Mouse (Mus musculus): Measurements from ENCODE around the gene Mlip.
"Not testable (repeated sequence)": the region's sequence is repeated elsewhere in the genome, so short reads cannot be mapped to it uniquely, and the experiment has no call there.

Mlip gene

GRCm38 (mm10) chr9:77352432-77353175 lies at the start of gene Mlip:
Gene Mlip (minus strand): TSS chr9:77352969.
- no peak for DNase-seq (ENCODE audit: low read depth)

GRCm38 (mm10) chr9:77399801-77400200 lies 47.0 kb upstream of the Mlip start:
- DNase-seq (ENCODE audit: low read depth) = no peak

- DNase-seq (ENCODE audit: low read depth) = no peak
Observed at GRCm38 (mm10) chr9:77398856-77399631, 46.3 kb upstream of the Mlip start.

GRCm38 (mm10) chr9:77397027-77397426 lies 44.3 kb upstream of the Mlip start:
- DNase-seq (ENCODE audit: low read depth) = no peak

GRCm38 (mm10) chr9:77391248-77391647 lies 38.5 kb upstream of the Mlip start:
- no peak for DNase-seq (ENCODE audit: low read depth)

GRCm38 (mm10) chr9:77388956-77389355 lies 36.2 kb upstream of the Mlip start:
- no peak for DNase-seq (ENCODE audit: low read depth)

GRCm38 (mm10) chr9:77386751-77387150 lies 34.0 kb upstream of the Mlip start:
- DNase-seq (ENCODE audit: low read depth) = peak; percentile 15

GRCm38 (mm10) chr9:77385611-77386010 lies 32.8 kb upstream of the Mlip start:
- no peak for DNase-seq (ENCODE audit: low read depth)

GRCm38 (mm10) chr9:77384651-77385050 lies 31.9 kb upstream of the Mlip start:
- DNase-seq (ENCODE audit: low read depth) = no peak

GRCm38 (mm10) chr9:77383951-77384350 lies 31.2 kb upstream of the Mlip start:
- no peak for DNase-seq (ENCODE audit: low read depth)

- no peak for DNase-seq (ENCODE audit: low read depth)
Observed at GRCm38 (mm10) chr9:77382514-77382913, 29.7 kb upstream of the Mlip start.

- peak; percentile 54 for DNase-seq (ENCODE audit: low read depth)
Observed at GRCm38 (mm10) chr9:77381565-77381964, 28.8 kb upstream of the Mlip start.

GRCm38 (mm10) chr9:77379625-77380024 lies 26.9 kb upstream of the Mlip start:
- peak; percentile 70 for DNase-seq (ENCODE audit: low read depth)

GRCm38 (mm10) chr9:77377696-77378095 lies 24.9 kb upstream of the Mlip start:
- no peak for DNase-seq (ENCODE audit: low read depth)

- DNase-seq (ENCODE audit: low read depth) = peak; percentile 27
Observed at GRCm38 (mm10) chr9:77377082-77377481, 24.3 kb upstream of the Mlip start.

- DNase-seq (ENCODE audit: low read depth) = no peak
Observed at GRCm38 (mm10) chr9:77376561-77376960, 23.8 kb upstream of the Mlip start.

GRCm38 (mm10) chr9:77370706-77371105 lies 17.9 kb upstream of the Mlip start:
- no peak for DNase-seq (ENCODE audit: low read depth)

GRCm38 (mm10) chr9:77369262-77369661 lies 16.5 kb upstream of the Mlip start:
- no peak for DNase-seq (ENCODE audit: low read depth)

GRCm38 (mm10) chr9:77364681-77365080 lies 11.9 kb upstream of the Mlip start:
- not testable (repeated sequence) for DNase-seq (ENCODE audit: low read depth)

GRCm38 (mm10) chr9:77362906-77363305 lies 10.1 kb upstream of the Mlip start:
- no peak for DNase-seq (ENCODE audit: low read depth)

- no peak for DNase-seq (ENCODE audit: low read depth)
Observed at GRCm38 (mm10) chr9:77360654-77361053, 7.9 kb upstream of the Mlip start.

GRCm38 (mm10) chr9:77359278-77359973 lies 6.7 kb upstream of the Mlip start:
- no peak for DNase-seq (ENCODE audit: low read depth)

- DNase-seq (ENCODE audit: low read depth) = peak; percentile 20
Observed at GRCm38 (mm10) chr9:77353942-77354341, 1.2 kb upstream of the Mlip start.
